Mouse (Mus musculus) myocyte (in vitro differentiated cells): ENCODE results near the gene Tbxas1. TPM values are rescaled to one million over a fixed set of nuclear protein-coding genes. Genes with fewer than 3 reads are reported as not detected.
A peak's percentile ranks its signal among the peaks of the same experiment; 100 is the strongest.

Experiments
- H3K27me3 ChIP-seq: one replicate; pipeline ENCODE4 v1.6.1; 2011; ENCODE audit not compliant: control insufficient read depth, insufficient read depth, insufficient read length
- H3K36me3 ChIP-seq: one replicate; pipeline ENCODE4 v1.6.1; 2011; ENCODE audit not compliant: control insufficient read depth, insufficient read depth
- H3K4me2 ChIP-seq: one replicate; pipeline ENCODE4 v1.6.1; 2011; ENCODE audit warnings: low read depth, control low read depth
- H3K4me3 ChIP-seq: one replicate; pipeline ENCODE4 v1.5.1; 2011; ENCODE audit warnings: mild to moderate bottlenecking, control low read depth, moderate library complexity
- H3K79me2 ChIP-seq: one replicate; pipeline ENCODE4 v1.6.1; 2011; ENCODE audit not compliant: control insufficient read depth, insufficient read depth
- H3ac ChIP-seq: one replicate; pipeline ENCODE4 v1.6.1; 2011; ENCODE audit not compliant: control insufficient read depth, insufficient read length
- CEBPB ChIP-seq: IDR thresholded peaks from 2 replicates; pipeline ENCODE4 v1.6.1; 2011; ENCODE audit warnings: mild to moderate bottlenecking, moderate library complexity; ENCODE audit not compliant: poor library complexity, insufficient read depth, severe bottlenecking
- E2F4 ChIP-seq: IDR thresholded peaks from one replicate; pipeline ENCODE4 v1.6.1; 2011; ENCODE audit warnings: mild to moderate bottlenecking, control low read depth, moderate library complexity; ENCODE audit not compliant: insufficient read depth
- MAX ChIP-seq: IDR thresholded peaks from one replicate; pipeline ENCODE4 v1.6.1; 2011; ENCODE audit warnings: low read depth, mild to moderate bottlenecking, control low read depth
- MYOD1 ChIP-seq, 3 experiments: IDR thresholded peaks; one replicate each; pipeline ENCODE4 v1.6.1; 2011; ENCODE audit warnings: control low read depth in 2 of 3, low read depth in 2 of 3, mild to moderate bottlenecking in 2 of 3, moderate library complexity in 1 of 3; ENCODE audit not compliant: insufficient read length in 2 of 3, control insufficient read depth in 1 of 3
- MYOG ChIP-seq, 3 experiments: IDR thresholded peaks; one replicate each; pipeline ENCODE4 v1.6.1; 2011; ENCODE audit warnings: control low read depth in 2 of 3, low read depth in 2 of 3, mild to moderate bottlenecking in 2 of 3; ENCODE audit not compliant: insufficient read length in 2 of 3, control insufficient read depth in 1 of 3, insufficient read depth in 1 of 3
- POLR2A ChIP-seq: IDR thresholded peaks from one replicate; pipeline ENCODE4 v1.6.1; 2011; ENCODE audit warnings: low read depth, mild to moderate bottlenecking, control low read depth, moderate library complexity; ENCODE audit not compliant: insufficient read length
- POLR2AphosphoS2 ChIP-seq: IDR thresholded peaks from one replicate; pipeline ENCODE4 v1.6.1; 2011; ENCODE audit warnings: low read depth, control low read depth; ENCODE audit not compliant: insufficient read length
- REST ChIP-seq: IDR thresholded peaks from one replicate; pipeline ENCODE4 v1.6.1; 2011; ENCODE audit warnings: mild to moderate bottlenecking, control low read depth, moderate library complexity; ENCODE audit not compliant: insufficient read depth, insufficient read length
- SRF ChIP-seq: IDR thresholded peaks from one replicate; pipeline ENCODE4 v1.6.1; 2011; ENCODE audit warnings: low read depth; ENCODE audit not compliant: control insufficient read depth, insufficient read length
- TCF12 ChIP-seq: IDR thresholded peaks from one replicate; pipeline ENCODE4 v1.6.1; 2011; ENCODE audit warnings: mild to moderate bottlenecking, control low read depth; ENCODE audit not compliant: poor library complexity, insufficient read depth, severe bottlenecking
- TCF3 ChIP-seq: IDR thresholded peaks from one replicate; pipeline ENCODE4 v1.6.1; 2011; ENCODE audit warnings: low read depth, control low read depth; ENCODE audit not compliant: insufficient read length
- USF1 ChIP-seq: IDR thresholded peaks from one replicate; pipeline ENCODE4 v1.6.1; 2011; ENCODE audit warnings: low read depth, mild to moderate bottlenecking, control low read depth, moderate library complexity
- polyA plus RNA-seq: library from polyadenylated mRNA; unstranded; fragments of >200 nt; fragmentation: generic; extraction: Trizol; gene quantifications from one replicate; pipeline ENCODE4 v1.2.1, GENCODE M21; 2012; ENCODE audit warnings: missing spikeins

Gene Tbxas1
- polyA plus RNA-seq, 1 experiment, result not detected

DNA sequence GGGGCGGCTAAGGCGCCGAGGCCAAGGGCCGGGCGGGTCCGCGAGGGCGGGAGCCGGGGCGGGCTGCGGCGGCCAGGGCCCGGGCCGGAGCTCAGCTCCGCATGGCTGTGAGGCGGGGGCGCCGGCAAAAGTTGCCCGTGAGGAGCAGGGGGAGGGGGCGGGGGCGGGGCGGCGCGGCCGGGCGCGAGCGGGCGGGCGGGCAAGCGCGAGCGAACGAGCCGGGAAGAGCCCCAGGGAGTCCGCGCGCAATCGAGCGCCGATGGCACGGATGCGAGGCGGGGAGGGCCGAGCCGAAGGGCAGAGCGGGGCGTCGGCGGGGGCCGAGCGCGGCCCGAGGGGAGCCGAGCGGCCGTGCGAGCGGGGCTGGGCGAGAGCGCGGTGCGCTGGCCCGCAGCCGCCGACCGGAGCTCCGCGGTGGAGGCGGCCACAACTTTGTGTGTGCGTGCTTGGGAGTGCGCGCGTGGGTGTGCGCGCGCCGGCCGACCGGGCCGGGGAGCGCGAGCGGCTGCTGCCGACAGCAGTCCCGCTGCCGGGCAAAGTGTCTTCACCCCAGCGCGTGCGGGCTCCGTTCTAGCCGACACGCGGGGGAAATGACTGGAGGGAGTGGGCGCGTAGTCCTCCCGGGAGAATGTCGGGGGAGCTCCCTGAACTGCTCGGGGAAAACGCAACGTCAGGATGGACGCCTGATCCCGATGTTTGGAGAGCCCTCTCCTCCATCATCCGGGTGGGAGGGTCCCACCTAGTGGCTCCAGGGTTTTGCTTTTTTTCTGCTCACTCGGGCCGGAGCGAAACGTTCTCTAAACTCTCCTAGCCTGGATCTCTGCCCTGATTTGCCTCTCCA, 1.1 kb downstream of the Tbxas1 start, which contains the start of gene Hipk2:
Gene Hipk2 (minus strand): TSS at position 95 of the 841 bp plus-strand sequence.
- H3K4me2 ChIP-seq, result peak within 1 kb of the TSS; percentile 87
- H3K36me3 ChIP-seq, result no peaks in the 10 kb centered on the region
- peak within 1 kb of the TSS; percentile 84 for H3K4me3 ChIP-seq
- TF ChIP-seq CEBPB (no peak), POLR2A (peak; percentile 72), SRF (no peak), E2F4 (no peak), TCF3 (peak; percentile 9), MYOD1 (IDR thresholded peaks at IDR 0.05; ENCODE audit: control insufficient read depth in 1 of 3, insufficient read length in 2 of 3, low read depth in 2 of 3) (peak in 2 of 3 experiments; percentile 2 to 18), POLR2AphosphoS2 (no peak), REST (no peak), MAX (no peak), USF1 (no peak), TCF12 (no peak), MYOG (IDR thresholded peaks at IDR 0.05; ENCODE audit: control insufficient read depth in 1 of 3, insufficient read depth in 1 of 3, insufficient read length in 2 of 3, low read depth in 2 of 3) (peak in 1 of 3 experiments; percentile 10)
- peak within 1 kb of the TSS; percentile 95 for H3ac ChIP-seq
- H3K79me2 ChIP-seq, result peaks cover 35% of the 10 kb centered on the region
- H3K27me3 ChIP-seq, result no peaks in the 10 kb centered on the region

DNA sequence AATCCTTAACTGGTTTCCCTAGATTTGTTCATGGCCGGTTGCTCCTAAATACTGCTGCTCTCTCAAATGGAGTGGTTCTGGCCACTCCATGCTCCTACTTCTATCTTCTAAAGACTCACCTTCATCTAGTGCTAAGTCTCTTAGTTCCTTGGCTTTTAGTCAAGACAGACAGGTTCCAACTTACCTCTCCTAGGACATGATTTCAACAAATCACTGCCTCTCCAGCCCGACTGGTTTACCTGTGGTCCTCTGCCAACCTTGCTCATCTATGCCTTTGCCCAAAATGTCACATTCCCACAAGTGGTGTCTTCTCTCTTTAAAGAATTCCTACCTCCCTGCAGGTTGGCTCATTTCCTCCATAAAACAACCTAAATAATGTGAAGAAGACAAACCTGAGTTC, 2.5 kb downstream of the Tbxas1 start:
- Histone ChIP-seq H3K27me3 (no peaks in the 10 kb centered on the region), H3K36me3 (no peaks in the 10 kb centered on the region), H3K4me2 (no peak overlapping the region), H3K79me2 (peaks cover 22% of the 10 kb centered on the region), H3K4me3 (no peak overlapping the region), H3ac (no peak overlapping the region)
- TF ChIP-seq MYOD1 (IDR thresholded peaks at IDR 0.05; ENCODE audit: control insufficient read depth in 1 of 3, insufficient read length in 2 of 3, low read depth in 2 of 3), result no peak
- no peak for TF ChIP-seq USF1

DNA sequence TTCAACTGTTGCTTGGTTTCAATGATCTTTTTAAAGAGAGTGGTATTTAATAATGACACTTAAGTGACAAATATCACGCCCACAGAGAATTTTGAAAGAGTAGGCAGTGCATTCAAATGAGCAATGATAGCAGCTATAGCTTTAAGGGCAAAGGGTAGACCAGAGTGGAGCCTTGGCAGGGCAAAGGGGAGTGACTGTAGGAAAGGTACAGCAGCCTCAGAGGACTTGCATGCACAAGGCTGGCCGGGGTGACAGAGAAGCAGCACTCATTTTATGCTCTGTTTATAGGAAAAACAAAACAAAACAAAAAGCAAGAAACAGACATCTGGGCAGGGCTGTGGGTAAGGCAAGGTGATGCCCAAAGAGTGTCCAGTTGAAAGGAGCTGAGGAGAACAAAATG, 6.3 kb downstream of the Tbxas1 start:
- Histone ChIP-seq H3K79me2 (no peaks in the 10 kb centered on the region), H3K4me2 (no peak overlapping the region), H3K4me3 (no peak overlapping the region), H3ac (no peak overlapping the region), H3K27me3 (no peaks in the 10 kb centered on the region), H3K36me3 (no peaks in the 10 kb centered on the region)
- TF ChIP-seq USF1 (no peak), TCF3 (no peak), TCF12 (no peak), E2F4 (no peak), MAX (no peak), REST (no peak), MYOD1 (IDR thresholded peaks at IDR 0.05; ENCODE audit: control insufficient read depth in 1 of 3, insufficient read length in 2 of 3, low read depth in 2 of 3) (no peak), POLR2A (no peak)

DNA sequence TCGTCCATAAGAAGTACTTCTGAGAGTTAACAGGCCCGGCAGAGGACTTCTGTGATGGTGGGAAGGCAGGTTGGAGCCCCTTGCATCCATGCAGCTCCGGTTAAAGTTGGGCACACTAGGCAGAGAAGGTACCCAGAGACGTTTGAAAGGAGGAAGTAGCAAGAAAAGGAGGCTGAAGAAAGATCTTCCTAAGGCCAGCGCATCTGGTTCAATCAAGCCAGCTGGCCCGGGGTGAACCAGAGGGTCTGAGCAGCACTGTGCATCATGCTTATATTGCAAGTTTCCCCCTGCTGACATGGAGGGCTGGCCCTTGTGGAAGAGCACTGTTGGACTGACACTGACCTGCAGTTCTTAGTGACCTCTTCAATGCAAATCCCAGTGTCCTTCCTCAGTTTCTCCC, 6.8 kb downstream of the Tbxas1 start:
- Histone ChIP-seq H3K4me3 (no peak overlapping the region), H3K4me2 (no peak overlapping the region), H3K79me2 (no peaks in the 10 kb centered on the region), H3K27me3 (no peaks in the 10 kb centered on the region), H3K36me3 (no peaks in the 10 kb centered on the region), H3ac (no peak overlapping the region)
- TF ChIP-seq POLR2AphosphoS2 (no peak), SRF (no peak), REST (no peak), USF1 (no peak), CEBPB (no peak), MYOG (IDR thresholded peaks at IDR 0.05; ENCODE audit: control insufficient read depth in 1 of 3, insufficient read depth in 1 of 3, insufficient read length in 2 of 3, low read depth in 2 of 3) (no peak), E2F4 (no peak), MAX (no peak), TCF12 (no peak), MYOD1 (IDR thresholded peaks at IDR 0.05; ENCODE audit: control insufficient read depth in 1 of 3, insufficient read length in 2 of 3, low read depth in 2 of 3) (no peak), TCF3 (no peak), POLR2A (no peak)

DNA sequence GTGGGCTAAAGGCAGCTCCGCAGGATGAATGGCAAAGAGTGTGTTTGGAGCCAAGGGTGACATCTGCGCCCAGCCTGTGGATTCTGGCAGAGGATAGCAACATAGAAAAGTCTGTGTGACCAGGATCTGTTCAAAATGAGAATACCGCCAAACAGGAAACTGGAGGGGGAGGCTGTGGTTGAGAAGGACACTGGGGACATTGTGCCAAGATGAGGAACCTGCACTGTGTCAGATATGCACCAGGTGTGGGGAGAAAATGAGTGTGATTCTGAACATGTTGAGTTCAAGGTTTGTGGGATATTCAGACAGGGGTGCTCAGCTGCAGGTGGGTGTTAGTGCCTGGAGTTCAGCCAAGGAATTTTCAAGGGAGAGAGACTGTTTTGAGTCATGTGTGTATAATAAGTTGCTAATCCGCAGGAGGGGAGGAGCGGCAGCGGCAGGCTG, 7.5 kb downstream of the Tbxas1 start:
- Histone ChIP-seq H3K4me2 (peak overlapping the region; percentile 56), H3ac (no peak overlapping the region), H3K27me3 (no peaks in the 10 kb centered on the region), H3K4me3 (no peak overlapping the region), H3K79me2 (no peaks in the 10 kb centered on the region), H3K36me3 (no peaks in the 10 kb centered on the region)
- TF ChIP-seq TCF3 (no peak), POLR2AphosphoS2 (no peak), CEBPB (no peak), SRF (no peak), REST (no peak), MYOD1 (IDR thresholded peaks at IDR 0.05; ENCODE audit: control insufficient read depth in 1 of 3, insufficient read length in 2 of 3, low read depth in 2 of 3) (no peak), POLR2A (no peak), USF1 (no peak), TCF12 (no peak), E2F4 (no peak), MYOG (IDR thresholded peaks at IDR 0.05; ENCODE audit: control insufficient read depth in 1 of 3, insufficient read depth in 1 of 3, insufficient read length in 2 of 3, low read depth in 2 of 3) (no peak), MAX (no peak)
